Mouse (Mus musculus) G1E (cell line): Measurements from ENCODE around the gene Homer1.

Experiments used
- CTCF ChIP-seq: IDR thresholded peaks from 2 replicates; pipeline ENCODE4 v1.5.1; 2012; ENCODE audit warnings: low read depth, low read length, inconsistent platforms, mixed read lengths
- POLR2AphosphoS5 ChIP-seq: IDR thresholded peaks from 2 replicates; pipeline ENCODE4 v1.6.1; 2012; ENCODE audit warnings: low read depth, low read length, inconsistent platforms; ENCODE audit not compliant: insufficient replicate concordance

DNA sequence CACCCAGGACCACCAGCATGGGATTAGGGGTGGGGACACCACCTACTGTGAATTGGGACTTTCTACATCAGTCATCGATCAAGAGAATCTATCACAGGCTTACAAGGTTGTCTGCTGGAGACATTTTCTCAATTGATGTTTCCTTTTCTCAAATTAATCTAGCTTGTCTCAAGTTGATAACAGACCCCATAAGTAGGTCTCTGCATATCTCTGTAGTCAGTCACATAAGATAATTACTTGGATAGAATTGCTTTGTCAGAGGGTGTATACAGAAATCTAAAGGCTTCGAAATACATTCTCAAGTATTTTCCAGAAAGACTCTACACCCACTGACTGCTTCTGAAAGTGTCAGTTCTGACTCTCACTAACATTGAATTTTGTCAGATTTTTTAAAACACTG is 32.3 kb downstream of the Homer1 start:
- TF ChIP-seq POLR2AphosphoS5 (no peak), CTCF (no peak)
